Mouse (Mus musculus): ENCODE results near the gene Gm28557. TPM values are rescaled to one million over a fixed set of nuclear protein-coding genes. Genes with fewer than 3 reads are reported as not detected.
A peak's percentile ranks its signal among the peaks of the same experiment; 100 is the strongest.

Gene Gm28557
- polyA plus RNA-seq, 1 experiment from 2014 or later = 1.2 TPM

- Histone ChIP-seq H3K9ac (ENCODE audit: low read depth, low read length) (peak within 1 kb of the TSS; percentile 68), H3K4me2 (ENCODE audit: low read depth, low read length) (peak within 1 kb of the TSS; percentile 70), H3K4me3 (ENCODE audit: low read depth, low read length) (peak within 1 kb of the TSS; percentile 70), H3K9me3 (replicated peaks; ENCODE audit: control insufficient read depth, low read length) (no peaks in the 10 kb centered on the region), H3K4me1 (ENCODE audit: control insufficient read depth, low read depth, low read length) (peaks cover 4% of the 10 kb centered on the region; the same call in 1 of the 2 replicates), H3K27me3 (ENCODE audit: control insufficient read depth, insufficient read depth, low read depth, low read length) (no peaks in the 10 kb centered on the region), H3K27ac (ENCODE audit: low read length) (peak within 1 kb of the TSS; percentile 88), H3K36me3 (ENCODE audit: control insufficient read depth, insufficient read depth) (no peaks in the 10 kb centered on the region)
- under 1% methylated on average over 27 of the region's 27 CpGs for WGBS (ENCODE audit: insufficient replicate concordance)
- peak; percentile 99 for ATAC-seq (ENCODE audit: low read depth)
These were observed 47.5 kb downstream of the Gm28557 start, which contains the start of gene Zfp712 for GRCm38 (mm10) chr13:67060786-67061358. Zfp712 (minus strand) TSS chr13:67061170.

- Histone ChIP-seq H3K27me3 (ENCODE audit: control insufficient read depth, insufficient read depth, low read depth, low read length) (no peaks in the 10 kb centered on the region), H3K4me3 (ENCODE audit: low read depth, low read length) (peak overlapping the region; percentile 70), H3K4me2 (ENCODE audit: low read depth, low read length) (peak overlapping the region; percentile 70), H3K36me3 (ENCODE audit: control insufficient read depth, insufficient read depth) (no peaks in the 10 kb centered on the region), H3K9ac (ENCODE audit: low read depth, low read length) (peak overlapping the region; percentile 68), H3K27ac (ENCODE audit: low read length) (peak overlapping the region; percentile 88), H3K4me1 (ENCODE audit: control insufficient read depth, low read depth, low read length) (peaks cover 4% of the 10 kb centered on the region; the same call in 1 of the 2 replicates), H3K9me3 (replicated peaks; ENCODE audit: control insufficient read depth, low read length) (no peaks in the 10 kb centered on the region)
- peak; percentile 14 for ATAC-seq (ENCODE audit: low read depth)
- 5% methylated on average over 12 of the region's 12 CpGs for WGBS (ENCODE audit: insufficient replicate concordance)
These were observed 48.1 kb downstream of the Gm28557 start for GRCm38 (mm10) chr13:67060161-67060785.

Other genes with a start within 250 kb of the Gm28557 start
- gene Gm10767, start 203.7 kb downstream of the Gm28557 start, polyA plus RNA-seq (2015; fragmentation: Nextera tagmentation; extraction: Ambion mirVana) = 0.30 and 0.32 TPM in 2 replicates
- gene Zfp712, start 47.4 kb downstream of the Gm28557 start, polyA plus RNA-seq (2015; fragmentation: Nextera tagmentation; extraction: Ambion mirVana) = 0.74 and 0.80 TPM in 2 replicates
- gene Zfp708, start 10.6 kb downstream of the Gm28557 start, polyA plus RNA-seq (2015; fragmentation: Nextera tagmentation; extraction: Ambion mirVana) = 0.60 and 0.83 TPM in 2 replicates
- gene Rslcan18, start 7.7 kb upstream of the Gm28557 start, polyA plus RNA-seq (2015; fragmentation: Nextera tagmentation; extraction: Ambion mirVana) = 0.17 and 0.26 TPM in 2 replicates
- gene Zfp759, start 13.1 kb upstream of the Gm28557 start, polyA plus RNA-seq (2015; fragmentation: Nextera tagmentation; extraction: Ambion mirVana) = 0.44 and 0.49 TPM in 2 replicates
- gene Rsl1, start 64.6 kb upstream of the Gm28557 start, polyA plus RNA-seq (2015; fragmentation: Nextera tagmentation; extraction: Ambion mirVana) = 1.3 TPM in 2 replicates
- 0.28 and 0.35 TPM in 2 replicates for gene Zfp455, start 85.9 kb upstream of the Gm28557 start, polyA plus RNA-seq (2015; fragmentation: Nextera tagmentation; extraction: Ambion mirVana)
- 0.41 and 0.50 TPM in 2 replicates for gene Zfp458, start 169.9 kb upstream of the Gm28557 start, polyA plus RNA-seq (2015; fragmentation: Nextera tagmentation; extraction: Ambion mirVana)
- gene Zfp457, start 197.9 kb upstream of the Gm28557 start, polyA plus RNA-seq (2015; fragmentation: Nextera tagmentation; extraction: Ambion mirVana) = 0.46 TPM in 1 of 2 replicates, not detected in the other
- 0.65 and 0.75 TPM in 2 replicates for gene Zfp595, start 224.0 kb upstream of the Gm28557 start, polyA plus RNA-seq (2015; fragmentation: Nextera tagmentation; extraction: Ambion mirVana)

Measured in liver, embryonic 16.5 days (tissue).